Mouse (Mus musculus) megakaryocyte, embryonic 14.5 days (primary cell): Measurements from ENCODE around the gene Ints14. TPM values are rescaled to one million over a fixed set of nuclear protein-coding genes. Genes with fewer than 3 reads are reported as not detected.

ENCODE experiments used
- H3K27me3 ChIP-seq: replicated peaks from 2 replicates; pipeline ENCODE3; 2012; ENCODE audit warnings: inconsistent platforms
- H3K36me3 ChIP-seq: replicated peaks from 2 replicates; pipeline ENCODE3; 2012; ENCODE audit warnings: low read length, inconsistent platforms, mixed read lengths
- H3K4me1 ChIP-seq: 2 replicates; pipeline ENCODE4 v1.6.1; 2012; ENCODE audit warnings: inconsistent platforms
- H3K4me3 ChIP-seq: replicated peaks from 2 replicates; pipeline ENCODE3; 2012; ENCODE audit warnings: moderate library complexity, mild to moderate bottlenecking, inconsistent platforms
- H3K9me3 ChIP-seq: 2 replicates; pipeline ENCODE4 v1.6.1; 2012; ENCODE audit warnings: inconsistent platforms
- FLI1 ChIP-seq: IDR thresholded peaks from 2 replicates; pipeline ENCODE4 v1.6.1; 2012; ENCODE audit warnings: low read length, inconsistent platforms, mixed read lengths
- GATA1 ChIP-seq: IDR thresholded peaks from 3 replicates; pipeline ENCODE4 v1.6.1; 2012; ENCODE audit warnings: mixed read lengths, low read length, inconsistent platforms, borderline replicate concordance
- polyA plus RNA-seq: library from polyadenylated mRNA; stranded (reverse); fragments of >175 nt; gene quantifications from 2 replicates; pipeline ENCODE4 v1.2.3, GENCODE M21; 2012; ENCODE audit warnings: low replicate concordance; ENCODE audit not compliant: insufficient read depth

Gene Ints14
- polyA plus RNA-seq, 1 experiment: 41.7 TPM

DNA sequence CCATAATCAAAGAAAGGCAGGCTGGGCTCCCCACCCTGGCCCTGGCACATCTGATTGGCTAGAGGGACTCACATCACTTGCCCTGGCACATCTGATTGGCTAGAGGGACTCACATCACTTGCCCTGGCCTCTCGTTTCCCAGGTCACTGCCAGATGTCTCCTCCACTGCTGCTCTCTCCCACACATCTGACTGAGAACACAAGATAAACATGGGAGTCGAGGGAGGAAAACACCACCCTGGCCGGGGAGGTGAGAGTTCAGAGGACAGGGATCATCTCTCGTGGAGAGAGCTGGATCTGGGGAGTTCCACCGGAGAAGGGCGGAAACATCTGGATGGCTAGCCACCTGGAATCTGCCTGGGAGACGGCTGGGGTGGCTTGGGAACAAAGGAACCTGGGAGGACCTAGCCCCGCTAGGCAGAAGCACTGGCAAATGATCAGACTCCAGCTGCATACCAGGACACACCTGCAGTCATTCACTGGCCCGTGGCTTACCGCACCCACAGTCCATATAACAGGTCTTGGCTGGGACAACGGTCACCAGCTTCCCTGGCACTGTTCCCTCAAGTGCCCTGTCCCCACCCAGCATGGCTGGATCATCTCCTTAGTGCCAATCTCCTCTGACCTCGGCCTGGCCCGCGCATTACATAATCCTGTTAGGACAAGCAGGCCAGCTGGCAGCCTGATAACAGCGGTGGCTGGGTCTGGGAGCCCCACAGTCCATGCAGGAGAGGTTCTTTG is 26.5 kb upstream of the Ints14 start:
- H3K4me3 ChIP-seq: peak overlapping the region; percentile 75
- no peaks in the 10 kb centered on the region for H3K27me3 ChIP-seq
- peaks cover 100% of the 10 kb centered on the region for H3K4me1 ChIP-seq
- no peaks in the 10 kb centered on the region for H3K36me3 ChIP-seq
- no peaks in the 10 kb centered on the region for H3K9me3 ChIP-seq
- TF ChIP-seq GATA1 (0 out of 3 replicates have a peak, but pooled peaks have one; percentile 25), FLI1 (no peak)

GRCm38 (mm10) chr9:64936508-64936907 is 24.2 kb upstream of the Ints14 start:
- peak overlapping the region; percentile 66 for H3K4me3 ChIP-seq
- H3K27me3 ChIP-seq: no peaks in the 10 kb centered on the region
- H3K4me1 ChIP-seq: peaks cover 97% of the 10 kb centered on the region
- no peaks in the 10 kb centered on the region for H3K9me3 ChIP-seq
- H3K36me3 ChIP-seq: no peaks in the 10 kb centered on the region
- TF ChIP-seq FLI1 (no peak), GATA1 (no peak)

- no peak for TF ChIP-seq GATA1
- no peak for TF ChIP-seq FLI1
- Histone ChIP-seq H3K27me3 (no peaks in the 10 kb centered on the region), H3K36me3 (peaks cover 5% of the 10 kb centered on the region), H3K4me1 (peaks cover 92% of the 10 kb centered on the region), H3K4me3 (no peak overlapping the region), H3K9me3 (no peaks in the 10 kb centered on the region)
Measured at GRCm38 (mm10) chr9:64937491-64937890, 23.2 kb upstream of the Ints14 start.

GRCm38 (mm10) chr9:64938535-64938934 is 22.2 kb upstream of the Ints14 start:
- Histone ChIP-seq H3K4me1 (peaks cover 82% of the 10 kb centered on the region), H3K4me3 (peak overlapping the region; percentile 90), H3K36me3 (peaks cover 11% of the 10 kb centered on the region), H3K9me3 (no peaks in the 10 kb centered on the region), H3K27me3 (no peaks in the 10 kb centered on the region)
- no peak for TF ChIP-seq FLI1
- TF ChIP-seq GATA1: peak; percentile 54; the same call in 1 of the 3 replicates

GRCm38 (mm10) chr9:64939281-64939680 is 21.4 kb upstream of the Ints14 start:
- TF ChIP-seq FLI1: no peak
- no peak for TF ChIP-seq GATA1
- no peaks in the 10 kb centered on the region for H3K27me3 ChIP-seq
- H3K9me3 ChIP-seq: no peaks in the 10 kb centered on the region
- H3K36me3 ChIP-seq: peaks cover 13% of the 10 kb centered on the region
- peak overlapping the region; percentile 90 for H3K4me3 ChIP-seq
- peaks cover 74% of the 10 kb centered on the region for H3K4me1 ChIP-seq

DNA sequence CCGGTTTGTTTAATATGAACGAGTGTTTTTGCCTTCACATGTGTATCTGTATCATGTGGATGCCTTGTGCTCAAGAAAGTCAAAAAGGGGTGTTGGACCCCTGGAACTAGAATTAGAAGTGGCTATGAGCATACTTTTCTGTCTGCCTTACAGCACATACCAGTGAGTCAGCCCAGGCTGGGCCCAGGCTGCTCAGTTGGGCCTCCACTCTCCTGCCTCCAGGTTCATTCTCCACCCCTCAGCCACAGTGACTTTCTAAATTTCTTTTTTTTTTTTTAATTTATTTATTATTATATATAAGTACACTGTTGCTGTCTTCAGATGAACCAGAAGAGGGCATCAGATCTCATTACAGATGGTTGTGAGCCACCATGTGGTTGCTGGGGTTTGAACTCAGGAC is 20.9 kb upstream of the Ints14 start:
- no peaks in the 10 kb centered on the region for H3K9me3 ChIP-seq
- H3K4me1 ChIP-seq: peaks cover 69% of the 10 kb centered on the region
- TF ChIP-seq FLI1 (no peak), GATA1 (no peak)
- peak overlapping the region; percentile 69 for H3K4me3 ChIP-seq
- H3K36me3 ChIP-seq: peaks cover 15% of the 10 kb centered on the region
- no peaks in the 10 kb centered on the region for H3K27me3 ChIP-seq

DNA sequence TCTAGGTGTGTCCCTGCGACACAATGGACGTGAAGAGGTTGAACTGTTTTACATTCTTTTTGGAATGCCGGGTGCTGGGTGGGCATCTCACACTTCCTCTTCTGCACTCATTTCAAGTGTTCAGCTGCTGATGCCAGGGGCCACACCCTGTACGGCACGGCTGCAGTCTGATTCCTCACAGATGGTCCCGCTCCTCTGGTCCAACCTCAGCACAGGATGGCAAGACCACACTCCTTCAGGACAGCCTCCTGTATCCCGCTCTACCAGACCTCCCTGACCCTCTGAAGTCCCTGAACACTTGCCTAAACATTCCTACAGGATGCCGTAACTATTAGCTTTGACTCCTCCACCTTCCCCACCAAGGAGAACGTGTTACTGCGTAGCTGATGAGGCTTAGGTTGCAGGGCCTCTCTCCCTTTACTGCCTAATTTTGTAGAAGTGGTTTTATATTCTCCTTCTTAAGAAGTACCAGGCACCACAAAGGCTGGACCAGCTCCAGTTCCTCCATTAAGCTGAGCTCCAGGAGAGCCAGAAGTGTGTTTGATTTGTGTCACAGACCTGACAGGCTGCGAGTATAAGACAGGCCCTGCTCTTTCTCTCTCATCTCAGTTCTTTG is 19.9 kb upstream of the Ints14 start:
- peaks cover 65% of the 10 kb centered on the region for H3K4me1 ChIP-seq
- TF ChIP-seq FLI1 (no peak), GATA1 (no peak)
- no peaks in the 10 kb centered on the region for H3K27me3 ChIP-seq
- H3K4me3 ChIP-seq: no peak overlapping the region
- peaks cover 22% of the 10 kb centered on the region for H3K36me3 ChIP-seq
- H3K9me3 ChIP-seq: no peaks in the 10 kb centered on the region

GRCm38 (mm10) chr9:64941650-64942049 is 19.1 kb upstream of the Ints14 start:
- H3K36me3 ChIP-seq: peaks cover 22% of the 10 kb centered on the region
- no peaks in the 10 kb centered on the region for H3K9me3 ChIP-seq
- H3K4me1 ChIP-seq: peaks cover 65% of the 10 kb centered on the region
- no peak overlapping the region for H3K4me3 ChIP-seq
- no peaks in the 10 kb centered on the region for H3K27me3 ChIP-seq
- TF ChIP-seq GATA1 (no peak), FLI1 (no peak)

DNA sequence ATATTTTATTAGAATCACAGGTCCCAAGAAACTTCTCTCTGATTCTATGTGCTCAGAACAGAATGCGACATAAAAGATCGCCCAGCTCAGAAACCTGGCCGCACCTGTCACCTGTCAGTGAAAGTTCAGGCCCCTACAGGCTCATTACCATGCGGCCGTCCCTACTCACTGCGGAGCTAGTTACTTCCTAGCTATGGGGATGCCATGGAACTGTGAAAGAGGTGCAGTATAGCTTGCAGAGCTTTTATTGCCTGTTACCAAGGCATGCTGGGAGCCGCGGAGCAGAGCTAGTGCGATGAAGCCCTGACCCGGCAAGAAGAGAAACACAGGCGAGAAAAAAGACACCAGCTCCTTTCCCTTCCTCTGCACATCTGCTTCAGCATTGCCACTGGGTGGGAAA is 16.7 kb upstream of the Ints14 start:
- Histone ChIP-seq H3K36me3 (peaks cover 25% of the 10 kb centered on the region), H3K4me3 (no peak overlapping the region), H3K9me3 (no peaks in the 10 kb centered on the region), H3K27me3 (peaks cover 13% of the 10 kb centered on the region), H3K4me1 (peaks cover 59% of the 10 kb centered on the region)
- no peak for TF ChIP-seq FLI1
- TF ChIP-seq GATA1: no peak

GRCm38 (mm10) chr9:64947483-64948095 is 13.1 kb upstream of the Ints14 start:
- Histone ChIP-seq H3K27me3 (peaks cover 31% of the 10 kb centered on the region), H3K36me3 (peaks cover 26% of the 10 kb centered on the region), H3K4me1 (peaks cover 47% of the 10 kb centered on the region), H3K4me3 (no peak overlapping the region), H3K9me3 (no peaks in the 10 kb centered on the region)
- TF ChIP-seq FLI1 (no peak), GATA1 (no peak)
